Mouse (Mus musculus): Measurements from ENCODE around the gene Tbcd. TPM values are rescaled to one million over a fixed set of nuclear protein-coding genes. Genes with fewer than 3 reads are reported as not detected.

The Tbcd gene
- total and polyA plus RNA-seq, 3 experiments: 62.1 to 86.7 (median 70.4) TPM

DNA sequence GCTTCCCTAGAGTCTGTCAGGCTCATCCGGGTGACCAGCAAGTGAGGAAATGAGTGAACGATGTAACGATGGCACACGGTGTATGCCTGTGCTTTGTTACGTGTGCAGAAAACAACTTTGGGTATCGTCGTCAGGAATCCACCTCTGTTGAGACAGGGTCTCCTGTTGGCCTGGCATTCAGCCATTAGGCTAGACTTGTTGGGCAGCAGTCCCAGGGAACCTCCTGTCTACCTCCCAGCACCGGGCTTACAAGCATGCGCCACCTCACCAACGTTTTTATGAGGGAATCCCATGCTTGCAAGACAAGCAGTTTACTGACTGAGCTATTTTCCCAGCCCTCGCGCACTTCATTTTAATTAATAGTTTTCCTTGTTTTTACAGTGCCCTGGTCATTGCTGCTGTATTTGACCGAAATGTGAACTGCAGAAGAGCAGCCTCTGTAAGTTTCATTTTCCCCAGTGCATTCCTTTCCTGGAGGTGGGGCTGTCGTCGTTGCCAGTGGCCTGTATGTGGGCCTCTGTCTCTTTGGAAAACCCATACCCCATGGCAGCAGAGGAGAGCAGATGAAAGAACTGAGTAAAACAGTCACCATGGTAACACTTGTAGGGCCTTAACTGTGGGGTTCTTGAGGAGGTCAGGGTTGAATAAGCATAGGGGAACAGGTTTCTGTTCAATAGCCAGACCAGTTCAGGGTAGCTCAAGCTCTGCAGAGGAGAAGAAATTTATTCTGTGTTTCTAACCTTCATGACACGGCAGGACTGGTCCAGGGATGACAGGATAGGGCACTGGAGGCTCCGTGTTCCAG is 98.3 kb downstream of the Tbcd start:
- dilution Hi-C loops (cut with MboI; ENCODE audit: extremely low pct_ligation_motif_present, extremely low pct_unique_long_range_greater_than_20kb, low sequenced_read_pairs) (no loop called here), in situ Hi-C loops (cut with MboI; ENCODE audit: low pct_ligation_motif_present, low pct_unique_long_range_greater_than_20kb, low sequenced_read_pairs) (no loop called here)
- no peak overlapping the region for H3K4me3 ChIP-seq (replicated peaks in 1 of 3; ENCODE audit: low read depth in 2 of 3, low read length in 2 of 3, poor library complexity in 1 of 3)
- no peak overlapping the region for H3K27ac ChIP-seq (ENCODE audit: insufficient read depth, low read depth)
- peaks cover 0 to 42% of the 10 kb centered on the region in 2 experiments for H3K36me3 ChIP-seq (replicated peaks in 1 of 2; ENCODE audit: control insufficient read depth in 1 of 2, insufficient read depth in 1 of 2, low read length in 1 of 2)
- H3K79me2 ChIP-seq (replicated peaks; ENCODE audit: control insufficient read depth, extremely low read depth, insufficient read depth, poor library complexity, severe bottlenecking): no peaks in the 10 kb centered on the region
- H3K4me2 ChIP-seq (ENCODE audit: insufficient read depth, low read depth, poor library complexity, severe bottlenecking): no peak overlapping the region
- peaks cover 6 to 73% of the 10 kb centered on the region in 2 experiments for H3K4me1 ChIP-seq (ENCODE audit: control insufficient read depth in 1 of 2, insufficient read depth in 2 of 2)
- H3K9ac ChIP-seq (ENCODE audit: insufficient read depth, low read depth): no peak overlapping the region
- TF ChIP-seq HCFC1 (IDR thresholded peaks at IDR 0.05; ENCODE audit: low read depth, low read length): no peak
- TF ChIP-seq SMC3 (IDR thresholded peaks at IDR 0.05; ENCODE audit: low read depth, low read length): no peak
- TF ChIP-seq MAZ (IDR thresholded peaks at IDR 0.05; ENCODE audit: low read depth, low read length): no peak
- TF ChIP-seq UBTF (IDR thresholded peaks at IDR 0.05; ENCODE audit: low read depth, low read length): no peak
- TF ChIP-seq GABPA (IDR thresholded peaks at IDR 0.05; ENCODE audit: insufficient replicate concordance, low read depth, low read length): no peak
- TF ChIP-seq TBP (conservative IDR thresholded peaks at IDR 0.05; ENCODE audit: low read depth, low read length): no peak
- no peak for TF ChIP-seq MYC (IDR thresholded peaks at IDR 0.05; ENCODE audit: low read depth, low read length)
- TF ChIP-seq ETS1 (conservative IDR thresholded peaks at IDR 0.05; ENCODE audit: low read depth, low read length): no peak
- no peak for TF ChIP-seq USF2 (conservative IDR thresholded peaks at IDR 0.05; ENCODE audit: low read depth, low read length)
- no peak for TF ChIP-seq BHLHE40 (IDR thresholded peaks at IDR 0.05; ENCODE audit: low read depth, low read length)
- TF ChIP-seq ZMIZ1 (IDR thresholded peaks at IDR 0.05; ENCODE audit: low read depth, low read length): no peak
- TF ChIP-seq KAT2A (IDR thresholded peaks at IDR 0.05; ENCODE audit: insufficient replicate concordance, low read length): no peak
- TF ChIP-seq POLR2A (IDR thresholded peaks at IDR 0.05; ENCODE audit: low read depth, low read length): no peak
- no peak for TF ChIP-seq USF1 (IDR thresholded peaks at IDR 0.05; ENCODE audit: low read depth, low read length)
- no peaks in the 10 kb centered on the region for H3K27me3 ChIP-seq (replicated peaks)
- H3K9me3 ChIP-seq (replicated peaks; ENCODE audit: low read length): no peaks in the 10 kb centered on the region
- DNase-seq (ENCODE audit: extremely low read depth): no peak

DNA sequence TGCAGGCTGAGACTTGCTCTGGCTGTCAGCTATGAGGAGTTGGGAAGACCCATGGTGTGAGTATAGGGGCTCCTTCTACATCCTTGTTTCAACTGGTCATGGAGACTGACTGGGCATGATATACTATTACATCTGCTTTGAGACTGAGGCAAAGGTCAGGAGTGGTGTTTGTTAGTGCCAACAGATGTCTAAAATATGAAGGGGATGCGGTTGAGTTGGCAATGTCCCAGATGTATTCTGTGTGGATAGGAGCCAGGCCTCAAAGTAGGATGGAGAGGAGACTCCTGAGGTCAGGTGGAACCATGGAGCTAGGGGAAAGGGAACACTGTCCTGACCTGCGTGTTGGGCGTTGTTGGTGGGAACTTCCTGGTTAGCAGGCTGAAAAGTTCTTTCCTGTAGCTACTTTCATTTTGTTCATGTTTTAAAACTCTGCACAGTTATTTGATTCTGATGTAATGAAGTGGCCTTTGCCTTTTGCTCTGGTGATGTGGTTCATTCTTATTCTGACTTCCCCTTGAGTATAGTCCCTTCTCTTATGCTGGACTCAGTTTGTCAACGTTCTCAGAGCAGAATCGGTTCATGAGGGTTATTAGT is 99.6 kb downstream of the Tbcd start:
- H3K9me3 ChIP-seq (replicated peaks; ENCODE audit: low read length): no peaks in the 10 kb centered on the region
- DNase-seq (ENCODE audit: extremely low read depth): no peak
- dilution Hi-C loops (cut with MboI; ENCODE audit: extremely low pct_ligation_motif_present, extremely low pct_unique_long_range_greater_than_20kb, low sequenced_read_pairs) (no loop called here), in situ Hi-C loops (cut with MboI; ENCODE audit: low pct_ligation_motif_present, low pct_unique_long_range_greater_than_20kb, low sequenced_read_pairs) (no loop called here)
- peaks cover 0 to 50% of the 10 kb centered on the region in 2 experiments for H3K36me3 ChIP-seq (replicated peaks in 1 of 2; ENCODE audit: control insufficient read depth in 1 of 2, insufficient read depth in 1 of 2, low read length in 1 of 2)
- no peak overlapping the region for H3K4me3 ChIP-seq (replicated peaks in 1 of 3; ENCODE audit: low read depth in 2 of 3, low read length in 2 of 3, poor library complexity in 1 of 3)
- TF ChIP-seq MAZ (IDR thresholded peaks at IDR 0.05; ENCODE audit: low read depth, low read length): no peak
- TF ChIP-seq ETS1 (conservative IDR thresholded peaks at IDR 0.05; ENCODE audit: low read depth, low read length): no peak
- no peak for TF ChIP-seq GABPA (IDR thresholded peaks at IDR 0.05; ENCODE audit: insufficient replicate concordance, low read depth, low read length)
- no peak for TF ChIP-seq ZNF384 (IDR thresholded peaks at IDR 0.05; ENCODE audit: low read depth, low read length)
- no peak for TF ChIP-seq UBTF (IDR thresholded peaks at IDR 0.05; ENCODE audit: low read depth, low read length)
- no peak for TF ChIP-seq EP300 (IDR thresholded peaks at IDR 0.05; ENCODE audit: low read length)
- no peak for TF ChIP-seq SIN3A (IDR thresholded peaks at IDR 0.05; ENCODE audit: low read length)
- TF ChIP-seq NELFE (IDR thresholded peaks at IDR 0.05; ENCODE audit: low read depth, low read length): no peak
- no peak for TF ChIP-seq RAD21 (IDR thresholded peaks at IDR 0.05; ENCODE audit: low read depth, low read length)
- TF ChIP-seq SMC3 (IDR thresholded peaks at IDR 0.05; ENCODE audit: low read depth, low read length): no peak
- no peak for TF ChIP-seq HCFC1 (IDR thresholded peaks at IDR 0.05; ENCODE audit: low read depth, low read length)
- no peak for TF ChIP-seq MYC (IDR thresholded peaks at IDR 0.05; ENCODE audit: low read depth, low read length)
- no peak for TF ChIP-seq USF1 (IDR thresholded peaks at IDR 0.05; ENCODE audit: low read depth, low read length)
- no peak for TF ChIP-seq BHLHE40 (IDR thresholded peaks at IDR 0.05; ENCODE audit: low read depth, low read length)
- TF ChIP-seq MEF2A (IDR thresholded peaks at IDR 0.05; ENCODE audit: borderline replicate concordance, low read depth, low read length): no peak
- TF ChIP-seq JUND (conservative IDR thresholded peaks at IDR 0.05; ENCODE audit: low read depth, low read length): no peak
- no peak for TF ChIP-seq CHD1 (IDR thresholded peaks at IDR 0.05; ENCODE audit: low read depth, low read length)
- H3K4me2 ChIP-seq (ENCODE audit: insufficient read depth, low read depth, poor library complexity, severe bottlenecking): no peak overlapping the region
- H3K9ac ChIP-seq (ENCODE audit: insufficient read depth, low read depth): no peak overlapping the region
- no peaks in the 10 kb centered on the region for H3K79me2 ChIP-seq (replicated peaks; ENCODE audit: control insufficient read depth, extremely low read depth, insufficient read depth, poor library complexity, severe bottlenecking)
- H3K4me1 ChIP-seq (ENCODE audit: control insufficient read depth in 1 of 2, insufficient read depth in 2 of 2): peaks cover 2 to 60% of the 10 kb centered on the region in 2 experiments
- no peak overlapping the region for H3K27ac ChIP-seq (ENCODE audit: insufficient read depth, low read depth)
- H3K27me3 ChIP-seq (replicated peaks): no peaks in the 10 kb centered on the region

Data from CH12.LX (cell line).